25 mouse cellular contexts compared by ENCODE assay signal in genomic region chr5:99758859-99759258, GRCm38 (mm10). TPM values are rescaled to one million over a fixed set of nuclear protein-coding genes. Genes with fewer than 3 reads are reported as not detected.
DNase-seq lines count a peak whose midpoint lies in the region; ATAC-seq and TF ChIP-seq lines count a peak whose summit lies in the region.
"Had no signal": no experiment of that assay in that cellular context is flagged by ENCODE, and none has a peak within 500 bp of the region (broad histone marks: within the 10 kb centered on the region; RNA-seq: fewer than 3 reads in every experiment).

No protein-coding gene starts in this region.

- no peak overlapping the region for H3K4me2 ChIP-seq in hindbrain, embryonic 12.5 days (replicated peaks)
- H3K4me2 ChIP-seq in hindbrain, embryonic 13.5 days: no peak overlapping the region
- no peak overlapping the region for H3K4me2 ChIP-seq in midbrain, embryonic 14.5 days (ENCODE audit: low read length)
- H3K4me2 ChIP-seq in midbrain, postnatal 0 days (ENCODE audit: low read depth, low read length, poor library complexity, severe bottlenecking): no peak overlapping the region
- H3K4me2 ChIP-seq in forebrain, embryonic 12.5 days: no peak overlapping the region
- H3K4me2 ChIP-seq in hindbrain, postnatal 0 days (ENCODE audit: low read depth, low read length): no peak overlapping the region
- H3K4me2 ChIP-seq: embryonic facial prominence, embryonic 13.5 days; heart, embryonic 12.5 days; limb, embryonic 13.5 days; liver, embryonic 11.5 days; lung, embryonic 15.5 days had no signal

- TF ChIP-seq CTCF in midbrain, postnatal 0 days (IDR thresholded peaks at IDR 0.05): no peak
- TF ChIP-seq CTCF in hindbrain, postnatal 0 days (IDR thresholded peaks at IDR 0.05; ENCODE audit: low read depth): no peak

- 55% methylated on average over 5 of the region's 5 CpGs for WGBS in hindbrain, embryonic 12.5 days
- WGBS in hindbrain, embryonic 13.5 days: 45% methylated on average over 5 of the region's 5 CpGs
- WGBS in midbrain, embryonic 14.5 days: 26% methylated on average over 5 of the region's 5 CpGs
- WGBS in midbrain, postnatal 0 days: 28% methylated on average over 5 of the region's 5 CpGs
- 23% methylated on average over 5 of the region's 5 CpGs for whole genome bisulfite sequencing in forebrain, embryonic 12.5 days
- WGBS in hindbrain, postnatal 0 days: 40% methylated on average over 5 of the region's 5 CpGs

- H3K27ac ChIP-seq in hindbrain, embryonic 12.5 days: no peak overlapping the region
- H3K27ac ChIP-seq in hindbrain, embryonic 13.5 days: no peak overlapping the region
- H3K27ac ChIP-seq in midbrain, embryonic 14.5 days (replicated peaks; ENCODE audit: low read depth, low read length): peak overlapping the region; percentile 10; the same call in 1 of the 2 replicates
- H3K27ac ChIP-seq in midbrain, postnatal 0 days (ENCODE audit: low read depth, low read length): no peak overlapping the region
- H3K27ac ChIP-seq in forebrain, embryonic 12.5 days: peak overlapping the region; percentile 66
- H3K27ac ChIP-seq in hindbrain, postnatal 0 days: no peak overlapping the region
- H3K27ac ChIP-seq: embryonic facial prominence, embryonic 13.5 days; layer of hippocampus, adult 2 months; limb, embryonic 13.5 days; lung, embryonic 15.5 days had no signal

- peak; percentile 56 for DNase-seq in midbrain, embryonic 14.5 days
- DNase-seq in midbrain, postnatal 0 days (ENCODE audit: low spot score): no peak
- peak; percentile 28 for DNase-seq in hindbrain, postnatal 0 days (ENCODE audit: low spot score)
- DNase-seq in cerebellum, adult 8-10 months: no peak
- no peak for DNase-seq in heart, postnatal 36 days
- DNase-seq: adrenal gland, postnatal 10 days; cerebellum, adult 11 months; cerebellum, adult 9-11 months; gastrocnemius, postnatal 14 days; kidney, adult 2 months; kidney, postnatal 36 days; right cerebral cortex, adult 18-20 months; spleen, adult 18-20 months; thymus, postnatal 14 days had no signal

- intact Hi-C loops in heart, postnatal 36 days (cut with DNase I): no loop called here

- H3K4me1 ChIP-seq in hindbrain, embryonic 12.5 days: peaks cover 4% of the 10 kb centered on the region
- H3K4me1 ChIP-seq in hindbrain, embryonic 13.5 days (replicated peaks): peaks cover 8% of the 10 kb centered on the region
- peaks cover under 1% of the 10 kb centered on the region; the same call in 1 of the 2 replicates for H3K4me1 ChIP-seq in midbrain, embryonic 14.5 days (ENCODE audit: control insufficient read depth, insufficient read depth, low read length)
- no peaks in the 10 kb centered on the region for H3K4me1 ChIP-seq in midbrain, postnatal 0 days (ENCODE audit: insufficient read depth, low read length)
- peaks cover 16% of the 10 kb centered on the region for H3K4me1 ChIP-seq in forebrain, embryonic 12.5 days
- H3K4me1 ChIP-seq in hindbrain, postnatal 0 days (ENCODE audit: insufficient read depth, low read length): 0 out of 2 replicates have a peak, but pooled peaks cover 3% of the 10 kb centered on the region
- H3K4me1 ChIP-seq: embryonic facial prominence, embryonic 13.5 days; heart, embryonic 12.5 days; limb, embryonic 13.5 days; lung, embryonic 15.5 days had no signal

- H3K9ac ChIP-seq in hindbrain, embryonic 12.5 days: no peak overlapping the region
- no peak overlapping the region for H3K9ac ChIP-seq in hindbrain, embryonic 13.5 days
- no peak overlapping the region for H3K9ac ChIP-seq in midbrain, embryonic 14.5 days (replicated peaks; ENCODE audit: low read length)
- H3K9ac ChIP-seq in midbrain, postnatal 0 days (replicated peaks; ENCODE audit: low read length, poor library complexity, severe bottlenecking): no peak overlapping the region
- H3K9ac ChIP-seq in forebrain, embryonic 12.5 days: no peak overlapping the region
- no peak overlapping the region for H3K9ac ChIP-seq in hindbrain, postnatal 0 days (replicated peaks; ENCODE audit: low read length)
- H3K9ac ChIP-seq: embryonic facial prominence, embryonic 13.5 days; heart, embryonic 12.5 days; limb, embryonic 13.5 days; lung, embryonic 15.5 days had no signal

- no peaks in the 10 kb centered on the region for H3K9me3 ChIP-seq in hindbrain, embryonic 12.5 days (replicated peaks)
- H3K9me3 ChIP-seq in hindbrain, embryonic 13.5 days: no peaks in the 10 kb centered on the region
- no peaks in the 10 kb centered on the region for H3K9me3 ChIP-seq in midbrain, embryonic 14.5 days (ENCODE audit: control insufficient read depth, low read length)
- no peaks in the 10 kb centered on the region for H3K9me3 ChIP-seq in midbrain, postnatal 0 days (ENCODE audit: low read length)
- no peaks in the 10 kb centered on the region for H3K9me3 ChIP-seq in forebrain, embryonic 12.5 days
- H3K9me3 ChIP-seq in hindbrain, postnatal 0 days (ENCODE audit: low read length): no peaks in the 10 kb centered on the region
- H3K9me3 ChIP-seq: embryonic facial prominence, embryonic 13.5 days; limb, embryonic 13.5 days; lung, embryonic 15.5 days had no signal

- no peaks in the 10 kb centered on the region for H3K27me3 ChIP-seq in hindbrain, embryonic 12.5 days
- no peaks in the 10 kb centered on the region for H3K27me3 ChIP-seq in hindbrain, embryonic 13.5 days
- no peaks in the 10 kb centered on the region for H3K27me3 ChIP-seq in midbrain, embryonic 14.5 days (ENCODE audit: control insufficient read depth, insufficient read depth, low read length)
- no peaks in the 10 kb centered on the region for H3K27me3 ChIP-seq in midbrain, postnatal 0 days (ENCODE audit: insufficient read depth, low read length)
- H3K27me3 ChIP-seq in forebrain, embryonic 12.5 days: no peaks in the 10 kb centered on the region
- no peaks in the 10 kb centered on the region for H3K27me3 ChIP-seq in hindbrain, postnatal 0 days (ENCODE audit: insufficient read depth, low read length)
- H3K27me3 ChIP-seq: embryonic facial prominence, embryonic 13.5 days; heart, embryonic 12.5 days; limb, embryonic 13.5 days; lung, embryonic 15.5 days; Patski had no signal

- 0 out of 2 replicates have a peak, but pooled peaks have one; percentile 46 for ATAC-seq in hindbrain, embryonic 12.5 days (ENCODE audit: low FRiP score)
- ATAC-seq in hindbrain, embryonic 13.5 days (ENCODE audit: low FRiP score): no peak
- ATAC-seq in midbrain, embryonic 14.5 days (ENCODE audit: low FRiP score, low TSS enrichment): no peak; the same call in 1 of the 2 replicates
- no peak for ATAC-seq in midbrain, postnatal 0 days (ENCODE audit: low FRiP score)
- ATAC-seq in forebrain, embryonic 12.5 days (ENCODE audit: low FRiP score): peak; percentile 78
- no peak for ATAC-seq in hindbrain, postnatal 0 days
- ATAC-seq: Patski had no signal

- no peaks in the 10 kb centered on the region for H3K36me3 ChIP-seq in hindbrain, embryonic 12.5 days
- no peaks in the 10 kb centered on the region for H3K36me3 ChIP-seq in hindbrain, embryonic 13.5 days
- no peaks in the 10 kb centered on the region for H3K36me3 ChIP-seq in midbrain, embryonic 14.5 days (ENCODE audit: control insufficient read depth, insufficient read depth, low read length)
- no peaks in the 10 kb centered on the region for H3K36me3 ChIP-seq in midbrain, postnatal 0 days (ENCODE audit: insufficient read depth, low read length)
- no peaks in the 10 kb centered on the region for H3K36me3 ChIP-seq in forebrain, embryonic 12.5 days (replicated peaks)
- H3K36me3 ChIP-seq in hindbrain, postnatal 0 days (ENCODE audit: insufficient read depth, low read length): no peaks in the 10 kb centered on the region
- H3K36me3 ChIP-seq: embryonic facial prominence, embryonic 13.5 days; heart, embryonic 12.5 days; limb, embryonic 13.5 days; lung, embryonic 15.5 days had no signal

- H3K4me3 ChIP-seq in hindbrain, embryonic 12.5 days: no peak overlapping the region
- H3K4me3 ChIP-seq in hindbrain, embryonic 13.5 days: no peak overlapping the region
- H3K4me3 ChIP-seq in midbrain, embryonic 14.5 days (replicated peaks; ENCODE audit: low read depth, low read length): no peak overlapping the region
- H3K4me3 ChIP-seq in midbrain, postnatal 0 days (ENCODE audit: low read depth, low read length): no peak overlapping the region
- no peak overlapping the region for H3K4me3 ChIP-seq in forebrain, embryonic 12.5 days (replicated peaks)
- H3K4me3 ChIP-seq in hindbrain, postnatal 0 days (ENCODE audit: low read length): no peak overlapping the region
- H3K4me3 ChIP-seq: embryonic facial prominence, embryonic 13.5 days; heart, embryonic 12.5 days; layer of hippocampus, adult 2 months; limb, embryonic 13.5 days; lung, embryonic 15.5 days had no signal

RNA-seq across cellular contexts. Expression of gene Rasgef1b, which starts 30.0 kb away (rescaled TPM):
- 25.9 and 30.5 TPM in 2 replicates for polyA plus RNA-seq in hindbrain, embryonic 12.5 days (2016; fragmentation: Nextera tagmentation; extraction: Ambion mirVana)
- 47.2 and 61.1 TPM in 2 replicates for polyA plus RNA-seq in hindbrain, embryonic 13.5 days (2015; fragmentation: Nextera tagmentation; extraction: Ambion mirVana)
- polyA plus RNA-seq in midbrain, embryonic 14.5 days (2014; fragmentation: Nextera tagmentation; extraction: Ambion mirVana): 59.5 and 75.6 TPM in 2 replicates
- 43.4 and 44.6 TPM in 2 replicates for total RNA-seq in midbrain, postnatal 0 days (2014; rRNA removed)
- 30.3 and 36.0 TPM in 2 replicates for polyA plus RNA-seq in midbrain, postnatal 0 days (2015; fragmentation: Nextera tagmentation; extraction: Ambion mirVana)
- 36.6 and 36.9 TPM in 2 replicates for polyA plus RNA-seq in forebrain, embryonic 12.5 days (2016; fragmentation: Nextera tagmentation; extraction: Ambion mirVana)
- total RNA-seq in hindbrain, postnatal 0 days (2014; rRNA removed): 34.8 and 39.9 TPM in 2 replicates
- polyA plus RNA-seq in hindbrain, postnatal 0 days (2015; fragmentation: Nextera tagmentation; extraction: Ambion mirVana): 31.1 and 32.0 TPM in 2 replicates
- 10 to 100 TPM; 11.3 to 11.5 TPM for total RNA-seq in heart, postnatal 36 days (2021)
- total RNA-seq: MEL had no signal

Comparison
In these comparisons a context has a peak if more than half of its experiments do, and no peak if none do; other contexts are left out.
1. ATAC-seq: peak in hindbrain, embryonic 12.5 days (single experiment) and forebrain, embryonic 12.5 days (single experiment); none in hindbrain, embryonic 13.5 days (single experiment), midbrain, embryonic 14.5 days (single experiment), midbrain, postnatal 0 days (single experiment) and hindbrain, postnatal 0 days (single experiment).
2. H3K27ac ChIP-seq: peak in midbrain, embryonic 14.5 days (single experiment) and forebrain, embryonic 12.5 days (single experiment); none in hindbrain, embryonic 12.5 days (single experiment), hindbrain, embryonic 13.5 days (single experiment), midbrain, postnatal 0 days (single experiment) and hindbrain, postnatal 0 days (single experiment).
3. DNase-seq: peak in midbrain, embryonic 14.5 days (single experiment) and hindbrain, postnatal 0 days (single experiment); none in midbrain, postnatal 0 days (single experiment), cerebellum, adult 8-10 months (single experiment) and heart, postnatal 36 days (0 of 2).